Mouse (Mus musculus) ES-Bruce4 (cell line): ENCODE results near the gene Lpcat3.
A peak's percentile ranks its signal among the peaks of the same experiment; 100 is the strongest.

Experiments used
- CTCF ChIP-seq: IDR thresholded peaks from one replicate; pipeline ENCODE4 v1.8.1; 2011; ENCODE audit warnings: low read depth, low read length
- EP300 ChIP-seq: IDR thresholded peaks from 2 replicates; pipeline ENCODE4 v1.6.1; 2011; ENCODE audit warnings: low read depth, low read length; ENCODE audit not compliant: insufficient read depth
- POLR2A ChIP-seq: IDR thresholded peaks from one replicate; pipeline ENCODE4 v1.8.1; 2011; ENCODE audit warnings: low read length; ENCODE audit not compliant: insufficient read depth

DNA sequence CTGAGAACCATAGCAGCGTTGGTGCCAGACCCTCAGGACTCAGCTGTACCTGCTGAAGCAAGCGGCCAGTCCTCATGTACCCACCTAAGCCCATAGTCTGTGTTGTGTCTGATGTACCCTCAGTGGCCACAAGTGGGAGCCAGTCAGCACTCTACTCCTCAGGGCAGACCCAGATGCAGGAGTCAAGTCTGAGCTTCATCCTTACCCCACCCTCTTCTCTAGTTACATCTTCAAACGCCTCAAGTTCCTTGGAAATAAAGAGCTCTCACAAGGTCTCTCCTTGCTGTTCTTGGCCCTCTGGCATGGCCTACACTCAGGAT, 39.9 kb downstream of the Lpcat3 start:
- TF ChIP-seq POLR2A (no peak), CTCF (peak; percentile 97), EP300 (no peak)
